Mouse (Mus musculus): Measurements from ENCODE around the gene Isoc2b. TPM values are rescaled to one million over a fixed set of nuclear protein-coding genes. Genes with fewer than 3 reads are reported as not detected.

Isoc2b gene
- total and polyA plus RNA-seq, 2 experiments from 2014 or later, result 2.2 to 3.5 TPM

GRCm38 (mm10) chr7:4912248-4912647 is 42.2 kb upstream of the Isoc2b start:
- DNase-seq (ENCODE audit: low spot score) (peak; percentile 48), ATAC-seq (no peak)
- WGBS, result 67% methylated on average over 5 of the region's 5 CpGs
- H3K4me3 ChIP-seq (ENCODE audit: low read length), result no peak overlapping the region
- H3K27ac ChIP-seq, result no peak overlapping the region
- no peak for TF ChIP-seq CTCF (IDR thresholded peaks at IDR 0.05; ENCODE audit: low read depth)
- H3K9me3 ChIP-seq (ENCODE audit: low read length), result no peaks in the 10 kb centered on the region
- H3K36me3 ChIP-seq (ENCODE audit: insufficient read depth, low read length), result no peaks in the 10 kb centered on the region
- no peak overlapping the region for H3K9ac ChIP-seq (replicated peaks; ENCODE audit: low read length)
- H3K4me1 ChIP-seq (ENCODE audit: insufficient read depth, low read length), result peaks cover 10% of the 10 kb centered on the region
- H3K4me2 ChIP-seq (ENCODE audit: low read depth, low read length), result no peak overlapping the region
- no peaks in the 10 kb centered on the region for H3K27me3 ChIP-seq (ENCODE audit: insufficient read depth, low read length)

GRCm38 (mm10) chr7:4911561-4911960 is 41.5 kb upstream of the Isoc2b start:
- peak; percentile 64; the same call in 1 of the 2 replicates for TF ChIP-seq CTCF (IDR thresholded peaks at IDR 0.05; ENCODE audit: low read depth)
- ATAC-seq, result no peak

GRCm38 (mm10) chr7:4906466-4906950 is 36.5 kb upstream of the Isoc2b start, which contains the start of gene Gm36210:
Gene Gm36210 (minus strand): TSS chr7:4906516.
- Histone ChIP-seq H3K27ac (no peak within 1 kb of the TSS), H3K4me2 (ENCODE audit: low read depth, low read length) (no peak within 1 kb of the TSS), H3K36me3 (ENCODE audit: insufficient read depth, low read length) (no peaks in the 10 kb centered on the region), H3K9ac (replicated peaks; ENCODE audit: low read length) (no peak within 1 kb of the TSS), H3K4me1 (ENCODE audit: insufficient read depth, low read length) (no peaks in the 10 kb centered on the region), H3K4me3 (ENCODE audit: low read length) (no peak within 1 kb of the TSS), H3K9me3 (ENCODE audit: low read length) (no peaks in the 10 kb centered on the region), H3K27me3 (ENCODE audit: insufficient read depth, low read length) (no peaks in the 10 kb centered on the region)
- no peak for TF ChIP-seq CTCF (IDR thresholded peaks at IDR 0.05; ENCODE audit: low read depth)
- WGBS, result 61% methylated on average over 10 of the region's 10 CpGs
- no peak for ATAC-seq
- no peak for DNase-seq (ENCODE audit: low spot score)

More at GRCm38 (mm10) chr7:4911561-4911960, 41.5 kb upstream of the Isoc2b start:
- no peaks in the 10 kb centered on the region for H3K27me3 ChIP-seq (ENCODE audit: insufficient read depth, low read length)
- 29% methylated on average over 9 of the region's 9 CpGs for WGBS
- H3K36me3 ChIP-seq (ENCODE audit: insufficient read depth, low read length), result no peaks in the 10 kb centered on the region
- no peak overlapping the region for H3K9ac ChIP-seq (replicated peaks; ENCODE audit: low read length)
- peak; percentile 72 for DNase-seq (ENCODE audit: low spot score)
- H3K4me1 ChIP-seq (ENCODE audit: insufficient read depth, low read length), result peaks cover 7% of the 10 kb centered on the region
- no peak overlapping the region for H3K4me2 ChIP-seq (ENCODE audit: low read depth, low read length)
- no peak overlapping the region for H3K27ac ChIP-seq
- H3K4me3 ChIP-seq (ENCODE audit: low read length), result no peak overlapping the region
- H3K9me3 ChIP-seq (ENCODE audit: low read length), result no peaks in the 10 kb centered on the region

GRCm38 (mm10) chr7:4902404-4902803 is 32.3 kb upstream of the Isoc2b start:
- WGBS, result 78% methylated on average over 9 of the region's 9 CpGs
- Histone ChIP-seq H3K27me3 (ENCODE audit: insufficient read depth, low read length) (no peaks in the 10 kb centered on the region), H3K9me3 (ENCODE audit: low read length) (no peaks in the 10 kb centered on the region), H3K27ac (no peak overlapping the region), H3K36me3 (ENCODE audit: insufficient read depth, low read length) (no peaks in the 10 kb centered on the region), H3K4me1 (ENCODE audit: insufficient read depth, low read length) (0 out of 2 replicates have a peak, but pooled peaks cover 6% of the 10 kb centered on the region), H3K4me2 (ENCODE audit: low read depth, low read length) (no peak overlapping the region), H3K4me3 (ENCODE audit: low read length) (no peak overlapping the region), H3K9ac (replicated peaks; ENCODE audit: low read length) (no peak overlapping the region)
- ATAC-seq, result no peak
- TF ChIP-seq CTCF (IDR thresholded peaks at IDR 0.05; ENCODE audit: low read depth), result no peak
- no peak for DNase-seq (ENCODE audit: low spot score)

DNA sequence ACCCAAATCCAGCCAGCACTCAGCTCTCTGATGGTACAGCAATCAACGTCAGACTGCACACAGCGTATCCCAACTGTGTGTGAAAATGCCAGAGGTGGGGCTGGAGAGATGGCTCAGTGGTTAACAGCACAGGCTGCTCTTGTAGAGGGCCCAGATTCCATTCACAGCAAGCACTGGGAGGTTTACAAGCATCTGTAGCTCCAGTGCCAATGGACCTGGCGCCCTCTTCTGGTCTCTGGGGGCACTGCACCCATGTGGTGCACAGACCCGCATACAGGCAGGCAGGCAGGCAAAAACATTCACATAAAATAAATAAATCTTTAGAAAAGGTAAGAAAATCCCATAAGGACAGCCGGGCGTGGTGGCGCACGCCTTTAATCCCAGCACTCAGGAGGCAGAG is 31.1 kb upstream of the Isoc2b start:
- peak; percentile 46 for DNase-seq (ENCODE audit: low spot score)
- H3K4me1 ChIP-seq (ENCODE audit: insufficient read depth, low read length), result 0 out of 2 replicates have a peak, but pooled peaks cover 6% of the 10 kb centered on the region
- H3K4me3 ChIP-seq (ENCODE audit: low read length), result no peak overlapping the region
- H3K27me3 ChIP-seq (ENCODE audit: insufficient read depth, low read length), result no peaks in the 10 kb centered on the region
- no peaks in the 10 kb centered on the region for H3K9me3 ChIP-seq (ENCODE audit: low read length)
- peak; percentile 71 for TF ChIP-seq CTCF (IDR thresholded peaks at IDR 0.05; ENCODE audit: low read depth)
- H3K27ac ChIP-seq, result no peak overlapping the region
- 0 out of 2 replicates have a peak overlapping the region, but pooled peaks have one; percentile 58 for H3K4me2 ChIP-seq (ENCODE audit: low read depth, low read length)
- no peak overlapping the region for H3K9ac ChIP-seq (replicated peaks; ENCODE audit: low read length)
- peak; percentile 19; the same call in 1 of the 2 replicates for ATAC-seq
- H3K36me3 ChIP-seq (ENCODE audit: insufficient read depth, low read length), result no peaks in the 10 kb centered on the region
- WGBS, result 51% methylated on average over 8 of the region's 8 CpGs

DNA sequence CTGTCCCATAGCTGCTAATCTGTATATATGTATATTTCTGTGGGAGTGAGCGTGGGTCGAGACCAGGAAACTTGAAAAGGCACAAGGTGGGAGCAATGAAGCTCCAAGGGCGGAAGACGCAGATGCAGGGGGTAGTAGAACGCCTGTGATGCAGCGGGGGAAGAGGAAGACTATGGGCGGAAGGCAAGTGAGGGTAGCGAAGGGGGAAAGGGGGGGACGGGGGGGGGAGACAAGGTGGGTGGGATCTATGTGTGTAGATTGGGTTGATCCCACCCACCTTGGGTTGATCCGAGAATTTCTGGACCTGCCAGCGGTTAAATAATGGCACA is 30.4 kb upstream of the Isoc2b start:
- Histone ChIP-seq H3K27ac (peak overlapping the region; percentile 22; the same call in 1 of the 2 replicates), H3K27me3 (ENCODE audit: insufficient read depth, low read length) (no peaks in the 10 kb centered on the region), H3K9ac (replicated peaks; ENCODE audit: low read length) (no peak overlapping the region), H3K9me3 (ENCODE audit: low read length) (no peaks in the 10 kb centered on the region), H3K36me3 (ENCODE audit: insufficient read depth, low read length) (no peaks in the 10 kb centered on the region), H3K4me1 (ENCODE audit: insufficient read depth, low read length) (0 out of 2 replicates have a peak, but pooled peaks cover 6% of the 10 kb centered on the region), H3K4me3 (ENCODE audit: low read length) (peak overlapping the region; percentile 33), H3K4me2 (ENCODE audit: low read depth, low read length) (peak overlapping the region; percentile 58)
- 26% methylated on average over 11 of the region's 11 CpGs for WGBS
- DNase-seq (ENCODE audit: low spot score), result no peak
- no peak for TF ChIP-seq CTCF (IDR thresholded peaks at IDR 0.05; ENCODE audit: low read depth)
- ATAC-seq, result no peak

Measured in hindbrain, postnatal 0 days (tissue).